Mouse (Mus musculus) limb, embryonic 10.5 days (tissue): ENCODE data around the gene Tm6sf1. TPM values are rescaled to one million over a fixed set of nuclear protein-coding genes. Genes with fewer than 3 reads are reported as not detected.
"Not testable (repeated sequence)": the region's sequence is repeated elsewhere in the genome, so short reads cannot be mapped to it uniquely, and the experiment has no call there.

Experiments
- DNase-seq: peaks from one replicate; pipeline ENCODE4 v3.0.0-alpha.2; 2017; ENCODE audit warnings: low spot score
- H3K27ac ChIP-seq: fragments of 300-500 bp; sonication (generic); 2 replicates; pipeline ENCODE4 v1.5.1; 2016; ENCODE audit warnings: mild to moderate bottlenecking
- H3K27me3 ChIP-seq: fragments of 300-500 bp; sonication (generic); 2 replicates; pipeline ENCODE4 v1.6.1; 2016; ENCODE audit warnings: low read depth, mild to moderate bottlenecking; ENCODE audit not compliant: poor library complexity, severe bottlenecking
- H3K36me3 ChIP-seq: fragments of 300-500 bp; sonication (generic); 2 replicates; pipeline ENCODE4 v1.6.1; 2016; ENCODE audit warnings: mild to moderate bottlenecking, moderate library complexity
- H3K4me1 ChIP-seq: fragments of 300-500 bp; sonication (generic); 2 replicates; pipeline ENCODE4 v1.6.1; 2016
- H3K4me3 ChIP-seq: fragments of 300-500 bp; sonication (generic); 2 replicates; pipeline ENCODE4 v1.5.1; 2016; ENCODE audit warnings: mild to moderate bottlenecking, moderate library complexity
- H3K9me3 ChIP-seq: fragments of 300-500 bp; sonication (generic); replicated peaks from 2 replicates; pipeline ENCODE4 v1.6.1; 2016; ENCODE audit warnings: mild to moderate bottlenecking
- WGBS: fragments of 180-500 bp; shearing (Covaris S2); methylation state at CpG from one replicate; pipeline ENCODE4 v1.1.7; 2016; 5-methylcytosine and 5-hydroxymethylcytosine counted together
- polyA plus RNA-seq: library from polyadenylated mRNA; unstranded; fragments of >200 nt; fragmentation: Nextera tagmentation; extraction: Ambion mirVana; gene quantifications from 2 replicates; pipeline ENCODE4 v1.2.1, GENCODE M21; 2016

Gene Tm6sf1
- polyA plus RNA-seq, result 9.2 and 9.9 TPM in 2 replicates

GRCm38 (mm10) chr7:81858968-81859721, at the start of gene Tm6sf1:
Gene Tm6sf1 (plus strand): TSS chr7:81859001.
- H3K27me3 ChIP-seq, result peaks cover 57% of the 10 kb centered on the region
- peak within 1 kb of the TSS; percentile 81 for H3K27ac ChIP-seq
- DNase-seq, result peak; percentile 62
- H3K4me3 ChIP-seq, result peak within 1 kb of the TSS; percentile 79
- no peaks in the 10 kb centered on the region for H3K9me3 ChIP-seq
- H3K36me3 ChIP-seq, result no peaks in the 10 kb centered on the region
- under 1% methylated on average over 64 of the region's 64 CpGs for WGBS
- H3K4me1 ChIP-seq, result peaks cover 32% of the 10 kb centered on the region

DNA sequence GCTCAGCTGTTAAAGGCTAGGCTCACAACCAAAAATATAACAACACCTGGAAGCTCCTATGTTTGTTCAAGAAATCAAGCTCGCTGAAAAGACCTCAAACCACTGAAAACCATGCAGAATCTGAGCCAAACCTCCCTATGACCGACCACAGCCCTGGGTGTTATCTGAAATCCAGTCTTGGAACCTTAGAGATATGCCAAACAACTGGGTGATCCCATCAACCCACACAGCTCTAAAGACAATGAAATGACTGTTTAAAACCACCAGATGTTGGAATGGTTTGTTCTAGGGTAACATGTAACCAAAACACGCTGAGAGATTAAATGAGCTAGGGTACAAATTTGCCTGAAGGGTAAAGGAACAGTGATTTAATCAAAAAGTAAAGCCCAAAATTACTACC, 33.9 kb upstream of the Tm6sf1 start:
- H3K9me3 ChIP-seq, result no peaks in the 10 kb centered on the region
- H3K4me3 ChIP-seq, result no peak overlapping the region
- no peaks in the 10 kb centered on the region for H3K36me3 ChIP-seq
- H3K27me3 ChIP-seq, result no peaks in the 10 kb centered on the region
- no peak overlapping the region for H3K27ac ChIP-seq
- WGBS, result 87% methylated on average over 3 of the region's 3 CpGs
- H3K4me1 ChIP-seq, result peaks cover 36% of the 10 kb centered on the region
- DNase-seq, result no peak

DNA sequence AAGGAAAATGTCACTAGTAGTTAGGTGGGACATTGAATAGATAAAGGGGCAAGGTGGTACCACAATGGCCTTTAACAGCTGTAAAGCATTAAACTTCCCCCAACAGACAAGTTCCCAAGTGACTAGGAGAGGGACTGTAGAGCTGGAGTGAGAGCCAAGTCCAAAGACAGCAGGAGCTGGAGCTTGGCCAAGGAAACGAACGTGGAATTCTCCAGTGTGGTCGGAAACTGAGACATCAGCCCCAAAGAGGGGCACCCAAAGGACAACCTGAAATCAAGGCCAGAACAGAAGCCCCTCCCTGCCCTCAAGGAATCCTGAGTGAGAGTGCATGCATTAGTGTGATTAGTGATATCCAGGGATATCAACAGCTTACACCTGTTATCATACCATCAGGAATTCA, 33.4 kb upstream of the Tm6sf1 start:
- Histone ChIP-seq H3K27ac (no peak overlapping the region), H3K4me1 (peaks cover 36% of the 10 kb centered on the region), H3K36me3 (no peaks in the 10 kb centered on the region), H3K27me3 (no peaks in the 10 kb centered on the region), H3K9me3 (no peaks in the 10 kb centered on the region), H3K4me3 (no peak overlapping the region)
- 80% methylated on average over 3 of the region's 3 CpGs for WGBS
- DNase-seq, result no peak

- H3K4me3 ChIP-seq, result peak overlapping the region; percentile 79
- 34% methylated on average over 17 of the region's 17 CpGs for WGBS
- H3K27me3 ChIP-seq, result no peaks in the 10 kb centered on the region
- no peaks in the 10 kb centered on the region for H3K9me3 ChIP-seq
- H3K4me1 ChIP-seq, result peaks cover 36% of the 10 kb centered on the region
- DNase-seq, result no peak
- no peaks in the 10 kb centered on the region for H3K36me3 ChIP-seq
- H3K27ac ChIP-seq, result peak overlapping the region; percentile 94
Observed at GRCm38 (mm10) chr7:81827806-81828667, 30.8 kb upstream of the Tm6sf1 start.

DNA sequence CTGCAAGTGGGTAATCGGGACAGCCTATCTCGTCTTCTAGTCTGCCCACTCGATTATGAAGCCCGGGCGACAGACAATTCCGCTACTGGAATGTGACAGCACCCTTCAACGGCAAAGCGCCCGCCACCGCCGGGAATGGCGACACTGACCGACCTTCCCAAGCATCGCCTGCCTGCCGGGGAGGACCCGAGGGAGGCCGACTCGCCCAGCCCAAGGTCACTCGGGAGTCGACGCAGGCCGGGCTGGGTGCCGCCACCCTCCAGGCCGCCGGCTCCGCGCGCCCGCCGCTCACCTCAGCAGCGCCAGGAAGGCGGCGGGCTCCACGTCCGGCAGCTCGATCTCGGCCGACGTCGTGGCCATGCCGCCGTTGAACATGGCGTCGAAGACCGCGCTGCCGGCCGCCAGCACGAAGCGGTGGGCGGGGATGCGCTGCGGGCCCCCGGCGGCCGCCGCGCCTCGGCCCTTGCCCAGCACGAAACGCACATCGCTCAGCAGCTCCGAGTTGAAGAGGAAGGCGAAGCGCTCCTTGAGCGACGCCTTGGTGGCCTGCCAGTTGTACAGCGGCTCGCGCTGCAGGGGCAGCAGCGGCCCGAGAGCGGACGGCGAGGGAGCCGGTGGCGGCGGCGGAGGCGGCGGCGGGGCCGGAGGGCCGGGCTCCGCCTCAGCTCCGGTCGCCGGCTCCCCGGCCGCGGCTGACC, 30.0 kb upstream of the Tm6sf1 start:
- H3K27me3 ChIP-seq, result no peaks in the 10 kb centered on the region
- under 1% methylated on average over 91 of the region's 91 CpGs for WGBS
- peaks cover 36% of the 10 kb centered on the region for H3K4me1 ChIP-seq
- H3K4me3 ChIP-seq, result peak overlapping the region; percentile 79
- peak; percentile 72 for DNase-seq
- peak overlapping the region; percentile 94 for H3K27ac ChIP-seq
- no peaks in the 10 kb centered on the region for H3K9me3 ChIP-seq
- no peaks in the 10 kb centered on the region for H3K36me3 ChIP-seq

DNA sequence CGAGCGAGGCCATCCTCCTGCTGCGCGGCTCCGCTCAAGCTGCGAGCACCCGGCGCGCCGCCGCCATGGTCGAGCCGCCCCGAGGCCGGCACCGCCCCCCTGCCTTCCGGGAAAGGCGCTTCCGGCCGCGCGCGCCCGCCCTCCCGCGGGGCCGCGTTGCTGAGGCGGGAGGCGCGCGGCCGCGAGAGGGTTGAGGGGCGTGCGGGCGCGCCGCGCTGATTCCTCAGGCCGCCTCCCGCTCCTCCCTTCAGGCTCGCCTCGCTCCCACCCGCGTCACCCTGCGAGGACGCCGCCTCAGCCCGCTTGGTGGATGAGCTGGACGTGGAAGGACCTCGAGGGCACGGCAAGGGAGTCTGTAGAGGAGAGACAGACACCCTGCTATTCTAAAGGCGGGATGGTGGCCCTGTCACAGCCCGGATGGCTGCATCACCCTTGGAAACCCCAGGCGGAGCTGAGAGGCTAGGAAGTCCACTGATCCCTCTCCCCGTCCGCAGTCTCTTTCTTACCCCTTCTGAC, 29.4 kb upstream of the Tm6sf1 start, which contains the start of gene Btbd1:
Btbd1 (minus strand) TSS at position 53 of the 516 bp plus-strand sequence.
- Histone ChIP-seq H3K4me3 (peak within 1 kb of the TSS; percentile 79), H3K4me1 (peaks cover 36% of the 10 kb centered on the region), H3K36me3 (no peaks in the 10 kb centered on the region), H3K9me3 (no peaks in the 10 kb centered on the region), H3K27me3 (no peaks in the 10 kb centered on the region), H3K27ac (peak within 1 kb of the TSS; percentile 94)
- under 1% methylated on average over 53 of the region's 58 CpGs for WGBS
- DNase-seq, result peak; percentile 85

DNA sequence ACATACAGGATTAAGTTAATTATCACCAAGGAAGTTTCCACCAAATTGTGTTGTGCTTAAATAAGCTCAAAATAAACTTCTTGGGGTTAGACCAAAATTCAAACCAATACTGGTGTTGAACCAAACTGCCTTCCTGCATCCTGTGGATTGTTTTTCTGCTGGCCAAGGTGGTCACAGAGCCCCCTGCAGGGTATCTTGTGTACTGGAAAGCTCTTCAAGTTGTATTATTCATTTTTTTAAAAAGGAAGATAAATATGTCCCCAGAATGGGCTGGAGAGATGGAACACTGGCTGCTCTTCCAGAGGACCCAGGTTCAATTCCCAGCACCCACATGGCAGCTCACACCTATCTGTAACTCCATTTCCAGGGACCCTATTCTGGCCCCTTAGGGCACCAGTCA, 24.0 kb upstream of the Tm6sf1 start:
- H3K4me1 ChIP-seq, result peaks cover 1% of the 10 kb centered on the region; the same call in 1 of the 2 replicates
- no peaks in the 10 kb centered on the region for H3K27me3 ChIP-seq
- H3K9me3 ChIP-seq, result no peaks in the 10 kb centered on the region
- no peak for DNase-seq
- no peak overlapping the region for H3K27ac ChIP-seq
- H3K36me3 ChIP-seq, result no peaks in the 10 kb centered on the region
- no peak overlapping the region for H3K4me3 ChIP-seq

DNA sequence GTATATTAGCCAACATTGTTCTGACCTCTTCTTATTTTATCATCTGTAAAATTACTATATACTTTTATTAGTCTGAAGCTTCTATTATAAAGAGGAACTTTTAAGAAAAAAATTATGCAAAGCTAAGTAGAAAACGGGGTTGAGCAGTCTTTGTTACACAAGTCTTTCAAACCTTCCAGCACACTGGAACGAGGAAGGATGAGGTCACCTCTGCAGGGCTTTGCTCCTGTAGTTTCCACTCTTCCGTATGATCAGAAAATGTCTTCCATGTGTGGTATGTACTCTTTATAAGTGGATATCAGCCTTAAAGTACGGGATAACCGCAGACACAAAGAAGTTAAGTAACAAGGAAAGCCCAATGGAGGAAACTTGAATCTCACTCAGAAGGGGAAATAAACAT, 23.4 kb upstream of the Tm6sf1 start:
- H3K27ac ChIP-seq, result no peak overlapping the region
- 90% methylated on average over 5 of the region's 5 CpGs for WGBS
- DNase-seq, result no peak

GRCm38 (mm10) chr7:81837771-81838170, 21.0 kb upstream of the Tm6sf1 start:
- not testable (repeated sequence) for H3K4me3 ChIP-seq, H3K27me3 ChIP-seq, H3K27ac ChIP-seq, H3K9me3 ChIP-seq, DNase-seq, H3K36me3 ChIP-seq, H3K4me1 ChIP-seq
- 87% methylated on average over 5 of the region's 5 CpGs for WGBS

More for the DNA sequence above, 23.4 kb upstream of the Tm6sf1 start:
- H3K9me3 ChIP-seq, result no peaks in the 10 kb centered on the region
- H3K27me3 ChIP-seq, result no peaks in the 10 kb centered on the region
- no peaks in the 10 kb centered on the region for H3K36me3 ChIP-seq
- H3K4me1 ChIP-seq, result no peaks in the 10 kb centered on the region
- H3K4me3 ChIP-seq, result no peak overlapping the region

- Histone ChIP-seq H3K9me3 (no peaks in the 10 kb centered on the region), H3K27me3 (no peaks in the 10 kb centered on the region), H3K4me3 (no peak overlapping the region), H3K27ac (no peak overlapping the region), H3K4me1 (peaks cover 4% of the 10 kb centered on the region), H3K36me3 (no peaks in the 10 kb centered on the region)
- DNase-seq, result no peak
- 75% methylated on average over 6 of the region's 6 CpGs for whole genome bisulfite sequencing
Observed at GRCm38 (mm10) chr7:81839746-81840145, 19.1 kb upstream of the Tm6sf1 start.

DNA sequence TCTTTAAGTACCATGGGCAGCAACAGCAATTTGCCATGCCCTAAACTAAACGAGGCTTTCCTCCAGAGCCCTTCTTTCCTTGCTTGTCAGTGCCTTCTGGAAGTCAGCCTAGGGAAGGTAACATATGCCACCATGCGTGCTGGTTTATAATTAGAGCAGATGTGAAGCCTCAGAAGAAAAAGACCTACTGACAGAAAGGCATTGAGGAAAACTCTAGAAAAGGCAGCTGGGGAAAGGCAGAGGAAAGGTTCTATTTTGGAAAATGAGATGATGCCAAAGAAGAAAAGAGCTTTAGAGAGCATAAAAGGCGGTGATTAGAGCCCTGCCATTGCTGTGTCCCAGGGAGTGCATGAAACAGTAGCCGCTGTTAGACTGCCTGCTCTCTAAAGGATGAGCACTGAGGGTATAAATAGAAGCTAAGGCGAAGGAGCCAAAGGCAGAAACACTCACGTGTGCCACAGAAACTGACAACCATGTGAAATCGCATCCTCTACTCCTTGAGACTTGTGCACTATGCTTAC, 18.1 kb upstream of the Tm6sf1 start:
- no peaks in the 10 kb centered on the region for H3K27me3 ChIP-seq
- WGBS, result 81% methylated on average over 7 of the region's 7 CpGs
- no peaks in the 10 kb centered on the region for H3K9me3 ChIP-seq
- H3K4me1 ChIP-seq, result peaks cover 13% of the 10 kb centered on the region
- H3K4me3 ChIP-seq, result no peak overlapping the region
- H3K36me3 ChIP-seq, result no peaks in the 10 kb centered on the region
- no peak overlapping the region for H3K27ac ChIP-seq
- DNase-seq, result no peak

GRCm38 (mm10) chr7:81841439-81841838, 17.4 kb upstream of the Tm6sf1 start:
- no peaks in the 10 kb centered on the region for H3K9me3 ChIP-seq
- no peaks in the 10 kb centered on the region for H3K27me3 ChIP-seq
- no peak overlapping the region for H3K4me3 ChIP-seq
- H3K4me1 ChIP-seq, result peaks cover 13% of the 10 kb centered on the region
- H3K36me3 ChIP-seq, result no peaks in the 10 kb centered on the region
- DNase-seq, result no peak
- WGBS, result 88% methylated on average over 6 of the region's 6 CpGs
- no peak overlapping the region for H3K27ac ChIP-seq
